Mouse (Mus musculus): ENCODE results near the gene Tmc2. TPM values are rescaled to one million over a fixed set of nuclear protein-coding genes. Genes with fewer than 3 reads are reported as not detected.
A peak's percentile ranks its signal among the peaks of the same experiment; 100 is the strongest.

The Tmc2 gene
- polyA plus RNA-seq, 1 experiment from 2014 or later = not detected

GRCm38 (mm10) chr2:130178706-130179506 is 16.1 kb upstream of the Tmc2 start, which contains the start of gene Snrpb:
Gene Snrpb, minus strand, starts transcription at chr2:130179403.
- peaks cover 28% of the 10 kb centered on the region for H3K4me1 ChIP-seq (replicated peaks)
- peaks cover 19% of the 10 kb centered on the region for H3K36me3 ChIP-seq
- no peaks in the 10 kb centered on the region for H3K9me3 ChIP-seq
- H3K4me2 ChIP-seq = peak within 1 kb of the TSS; percentile 92
- peak within 1 kb of the TSS; percentile 94 for H3K27ac ChIP-seq (replicated peaks)
- under 1% methylated on average over 81 of the region's 81 CpGs for WGBS
- H3K9ac ChIP-seq = peak within 1 kb of the TSS; percentile 97
- peak; percentile 95 for ATAC-seq (ENCODE audit: low FRiP score, low read depth)
- H3K4me3 ChIP-seq = peak within 1 kb of the TSS; percentile 75
- no peaks in the 10 kb centered on the region for H3K27me3 ChIP-seq

GRCm38 (mm10) chr2:130179507-130180019 is 15.4 kb upstream of the Tmc2 start:
- Histone ChIP-seq H3K27me3 (no peaks in the 10 kb centered on the region), H3K9ac (peak overlapping the region; percentile 55), H3K9me3 (no peaks in the 10 kb centered on the region), H3K36me3 (peaks cover 12% of the 10 kb centered on the region), H3K4me1 (replicated peaks) (peaks cover 28% of the 10 kb centered on the region), H3K27ac (replicated peaks) (peak overlapping the region; percentile 94), H3K4me3 (peak overlapping the region; percentile 75), H3K4me2 (peak overlapping the region; percentile 92)
- ATAC-seq (ENCODE audit: low FRiP score, low read depth) = peak; percentile 87
- WGBS = 1% methylated on average over 15 of the region's 15 CpGs

GRCm38 (mm10) chr2:130188391-130188790 is 6.6 kb upstream of the Tmc2 start:
- Histone ChIP-seq H3K4me2 (no peak overlapping the region), H3K27me3 (no peaks in the 10 kb centered on the region), H3K4me3 (no peak overlapping the region), H3K9ac (no peak overlapping the region), H3K27ac (replicated peaks) (no peak overlapping the region), H3K4me1 (replicated peaks) (no peaks in the 10 kb centered on the region), H3K36me3 (no peaks in the 10 kb centered on the region), H3K9me3 (no peaks in the 10 kb centered on the region)
- ATAC-seq (ENCODE audit: low FRiP score, low read depth) = no peak
- WGBS = 93% methylated on average over 12 of the region's 12 CpGs

- no peaks in the 10 kb centered on the region for H3K4me1 ChIP-seq (replicated peaks)
- ATAC-seq (ENCODE audit: low FRiP score, low read depth) = no peak
- no peaks in the 10 kb centered on the region for H3K27me3 ChIP-seq
These were observed 6.0 kb downstream of the Tmc2 start for GRCm38 (mm10) chr2:130200961-130201360.

GRCm38 (mm10) chr2:130207376-130207775 is 12.4 kb downstream of the Tmc2 start:
- no peak for ATAC-seq (ENCODE audit: low FRiP score, low read depth)
- no peaks in the 10 kb centered on the region for H3K36me3 ChIP-seq
- no peaks in the 10 kb centered on the region for H3K27me3 ChIP-seq
- H3K9me3 ChIP-seq = no peaks in the 10 kb centered on the region
- H3K4me2 ChIP-seq = no peak overlapping the region
- WGBS = 83% methylated on average over 2 of the region's 2 CpGs
- no peak overlapping the region for H3K4me3 ChIP-seq
- H3K4me1 ChIP-seq (replicated peaks) = no peaks in the 10 kb centered on the region
- no peak overlapping the region for H3K9ac ChIP-seq
- H3K27ac ChIP-seq (replicated peaks) = no peak overlapping the region

More at GRCm38 (mm10) chr2:130200961-130201360, 6.0 kb downstream of the Tmc2 start:
- H3K4me3 ChIP-seq = no peak overlapping the region
- no peak overlapping the region for H3K4me2 ChIP-seq
- H3K9me3 ChIP-seq = no peaks in the 10 kb centered on the region
- H3K9ac ChIP-seq = no peak overlapping the region
- WGBS = 67% methylated on average over 5 of the region's 5 CpGs
- no peaks in the 10 kb centered on the region for H3K36me3 ChIP-seq
- H3K27ac ChIP-seq (replicated peaks) = no peak overlapping the region

GRCm38 (mm10) chr2:130207996-130208395 is 13.0 kb downstream of the Tmc2 start:
- H3K9ac ChIP-seq = no peak overlapping the region
- no peak overlapping the region for H3K27ac ChIP-seq (replicated peaks)
- H3K4me3 ChIP-seq = no peak overlapping the region
- H3K4me1 ChIP-seq (replicated peaks) = no peaks in the 10 kb centered on the region
- no peaks in the 10 kb centered on the region for H3K27me3 ChIP-seq
- WGBS = 92% methylated on average over 3 of the region's 3 CpGs
- H3K36me3 ChIP-seq = no peaks in the 10 kb centered on the region
- no peaks in the 10 kb centered on the region for H3K9me3 ChIP-seq
- H3K4me2 ChIP-seq = no peak overlapping the region
- no peak for ATAC-seq (ENCODE audit: low FRiP score, low read depth)

GRCm38 (mm10) chr2:130209636-130210035 is 14.6 kb downstream of the Tmc2 start:
- no peak overlapping the region for H3K4me3 ChIP-seq
- no peak for ATAC-seq (ENCODE audit: low FRiP score, low read depth)
- H3K27me3 ChIP-seq = no peaks in the 10 kb centered on the region
- no peaks in the 10 kb centered on the region for H3K36me3 ChIP-seq
- no peaks in the 10 kb centered on the region for H3K9me3 ChIP-seq
- 94% methylated on average over 3 of the region's 3 CpGs for WGBS
- H3K4me2 ChIP-seq = no peak overlapping the region
- H3K4me1 ChIP-seq (replicated peaks) = no peaks in the 10 kb centered on the region
- H3K9ac ChIP-seq = no peak overlapping the region
- no peak overlapping the region for H3K27ac ChIP-seq (replicated peaks)

- Histone ChIP-seq H3K27me3 (no peaks in the 10 kb centered on the region), H3K4me3 (no peak overlapping the region), H3K4me2 (no peak overlapping the region), H3K27ac (replicated peaks) (no peak overlapping the region), H3K4me1 (replicated peaks) (no peaks in the 10 kb centered on the region), H3K9me3 (no peaks in the 10 kb centered on the region), H3K9ac (no peak overlapping the region), H3K36me3 (no peaks in the 10 kb centered on the region)
- 83% methylated on average over 2 of the region's 2 CpGs for WGBS
- no peak for ATAC-seq (ENCODE audit: low FRiP score, low read depth)
These were observed 16.6 kb downstream of the Tmc2 start for GRCm38 (mm10) chr2:130211581-130211980.

- no peaks in the 10 kb centered on the region for H3K36me3 ChIP-seq
- H3K4me1 ChIP-seq (replicated peaks) = no peaks in the 10 kb centered on the region
- H3K27ac ChIP-seq (replicated peaks) = no peak overlapping the region
- H3K9me3 ChIP-seq = no peaks in the 10 kb centered on the region
- no peak for ATAC-seq (ENCODE audit: low FRiP score, low read depth)
- H3K4me2 ChIP-seq = no peak overlapping the region
- H3K4me3 ChIP-seq = no peak overlapping the region
- no peaks in the 10 kb centered on the region for H3K27me3 ChIP-seq
- 50% methylated on average over 9 of the region's 9 CpGs for WGBS
- no peak overlapping the region for H3K9ac ChIP-seq
These were observed 51.9 kb downstream of the Tmc2 start for GRCm38 (mm10) chr2:130246912-130247311.

GRCm38 (mm10) chr2:130248226-130248625 is 53.2 kb downstream of the Tmc2 start:
- WGBS = 72% methylated on average over 7 of the region's 7 CpGs
- Histone ChIP-seq H3K9ac (no peak overlapping the region), H3K27ac (replicated peaks) (no peak overlapping the region), H3K4me3 (no peak overlapping the region), H3K36me3 (no peaks in the 10 kb centered on the region), H3K4me1 (replicated peaks) (no peaks in the 10 kb centered on the region), H3K9me3 (no peaks in the 10 kb centered on the region), H3K27me3 (no peaks in the 10 kb centered on the region), H3K4me2 (no peak overlapping the region)
- ATAC-seq (ENCODE audit: low FRiP score, low read depth) = no peak

GRCm38 (mm10) chr2:130256762-130257161 is 61.8 kb downstream of the Tmc2 start:
- Histone ChIP-seq H3K27ac (replicated peaks) (no peak overlapping the region), H3K4me3 (no peak overlapping the region), H3K27me3 (no peaks in the 10 kb centered on the region), H3K9ac (no peak overlapping the region), H3K9me3 (no peaks in the 10 kb centered on the region), H3K36me3 (no peaks in the 10 kb centered on the region), H3K4me1 (replicated peaks) (no peaks in the 10 kb centered on the region), H3K4me2 (no peak overlapping the region)
- ATAC-seq (ENCODE audit: low FRiP score, low read depth) = no peak
- WGBS = 89% methylated on average over 4 of the region's 4 CpGs

GRCm38 (mm10) chr2:130260822-130261221 is 65.8 kb downstream of the Tmc2 start:
- ATAC-seq (ENCODE audit: low FRiP score, low read depth) = no peak
- Histone ChIP-seq H3K9me3 (no peaks in the 10 kb centered on the region), H3K4me3 (no peak overlapping the region), H3K36me3 (no peaks in the 10 kb centered on the region), H3K4me2 (no peak overlapping the region), H3K27ac (replicated peaks) (no peak overlapping the region), H3K27me3 (no peaks in the 10 kb centered on the region; the same call in 1 of the 2 replicates), H3K4me1 (replicated peaks) (no peaks in the 10 kb centered on the region), H3K9ac (no peak overlapping the region)
- WGBS = 92% methylated on average over 4 of the region's 4 CpGs

Data from hindbrain, embryonic 15.5 days (tissue).